Mouse (Mus musculus) lung, embryonic 16.5 days (tissue): ENCODE data around the gene 2610044O15Rik8. TPM values are rescaled to one million over a fixed set of nuclear protein-coding genes. Genes with fewer than 3 reads are reported as not detected.
A peak's percentile ranks its signal among the peaks of the same experiment; 100 is the strongest.
"Not testable (repeated sequence)": the region's sequence is repeated elsewhere in the genome, so short reads cannot be mapped to it uniquely, and the experiment has no call there.

ENCODE experiments used
- ATAC-seq: fragments of 200-750 bp; cut with Nextera tagmentation; 2 replicates; pipeline ENCODE4 v1.8.0; 2017; ENCODE audit warnings: low read depth, mild to moderate bottlenecking, moderate library complexity
- H3K27ac ChIP-seq: fragments of 300-500 bp; sonication (generic); 2 replicates; pipeline ENCODE4 v1.5.1; 2014; ENCODE audit warnings: mild to moderate bottlenecking, control low read depth, low read length
- H3K27me3 ChIP-seq: fragments of 300-500 bp; sonication (generic); 2 replicates; pipeline ENCODE4 v1.6.1; 2014; ENCODE audit warnings: low read depth, low read length, mixed read lengths; ENCODE audit not compliant: control insufficient read depth, insufficient read depth
- H3K36me3 ChIP-seq: fragments of 300-500 bp; sonication (generic); 2 replicates; pipeline ENCODE4 v1.6.1; 2014; ENCODE audit warnings: low read length; ENCODE audit not compliant: control insufficient read depth, insufficient read depth
- H3K4me1 ChIP-seq: fragments of 300-500 bp; sonication (generic); replicated peaks from 2 replicates; pipeline ENCODE4 v1.6.1; 2014; ENCODE audit warnings: low read length, mixed read lengths; ENCODE audit not compliant: control insufficient read depth, insufficient read depth
- H3K4me2 ChIP-seq: fragments of 300-500 bp; sonication (generic); 2 replicates; pipeline ENCODE4 v1.6.1; 2014; ENCODE audit warnings: low read depth, low read length, control low read depth
- H3K4me3 ChIP-seq: fragments of 300-500 bp; sonication (generic); 2 replicates; pipeline ENCODE4 v1.5.1; 2014; ENCODE audit warnings: mild to moderate bottlenecking, low read length, control low read depth
- H3K9ac ChIP-seq: fragments of 300-500 bp; sonication (generic); 2 replicates; pipeline ENCODE4 v1.6.1; 2014; ENCODE audit warnings: low read length, control low read depth
- H3K9me3 ChIP-seq: fragments of 300-500 bp; sonication (generic); 2 replicates; pipeline ENCODE4 v1.6.1; 2016; ENCODE audit warnings: low read length; ENCODE audit not compliant: control insufficient read depth
- WGBS: fragments of 180-500 bp; shearing (Covaris S2); extraction: QIAGEN DNeasy Blood & Tissue Kit; methylation state at CpG from one replicate; pipeline ENCODE4 v1.1.7; 2014; 5-methylcytosine and 5-hydroxymethylcytosine counted together
- polyA plus RNA-seq: library from polyadenylated mRNA; unstranded; fragments of >200 nt; fragmentation: Nextera tagmentation; extraction: Ambion mirVana; gene quantifications from 2 replicates; pipeline ENCODE4 v1.2.1, GENCODE M21; 2015

The 2610044O15Rik8 gene
- polyA plus RNA-seq: 23.5 and 25.3 TPM in 2 replicates

- Histone ChIP-seq H3K4me1 (peaks cover 4% of the 10 kb centered on the region; the same call in 1 of the 2 replicates), H3K36me3 (no peaks in the 10 kb centered on the region), H3K4me3 (peak within 1 kb of the TSS; percentile 74), H3K4me2 (peak within 1 kb of the TSS; percentile 65), H3K27ac (peak within 1 kb of the TSS; percentile 99), H3K9me3 (no peaks in the 10 kb centered on the region), H3K27me3 (no peaks in the 10 kb centered on the region), H3K9ac (peak within 1 kb of the TSS; percentile 82)
- 0% methylated on average over 18 of the region's 18 CpGs for WGBS
- peak; percentile 100 for ATAC-seq
Measured at GRCm38 (mm10) chr8:129234027-129234733, at the start of gene 2610044O15Rik8. TSS of gene 2610044O15Rik8 (minus strand) at chr8:129234406.

- 90% methylated on average over 1 of the region's 1 CpGs for WGBS
- peaks cover 13% of the 10 kb centered on the region for H3K9me3 ChIP-seq
- no peak overlapping the region for H3K4me2 ChIP-seq
- no peak overlapping the region for H3K9ac ChIP-seq
- no peak overlapping the region for H3K4me3 ChIP-seq
- no peak for ATAC-seq
- H3K27me3 ChIP-seq: no peaks in the 10 kb centered on the region
- 0 out of 2 replicates have a peak, but pooled peaks cover 2% of the 10 kb centered on the region for H3K4me1 ChIP-seq
- H3K36me3 ChIP-seq: peaks cover 16% of the 10 kb centered on the region
- no peak overlapping the region for H3K27ac ChIP-seq
Measured at GRCm38 (mm10) chr8:129265918-129266317, 31.7 kb upstream of the 2610044O15Rik8 start.

GRCm38 (mm10) chr8:129264296-129264695, 30.1 kb upstream of the 2610044O15Rik8 start:
- Histone ChIP-seq H3K9me3 (peaks cover 13% of the 10 kb centered on the region), H3K9ac (no peak overlapping the region), H3K36me3 (peaks cover 13% of the 10 kb centered on the region), H3K4me2 (peak overlapping the region; percentile 70), H3K27ac (no peak overlapping the region), H3K4me1 (0 out of 2 replicates have a peak, but pooled peaks cover 2% of the 10 kb centered on the region), H3K4me3 (peak overlapping the region; percentile 63), H3K27me3 (no peaks in the 10 kb centered on the region)
- 71% methylated on average over 2 of the region's 2 CpGs for WGBS
- ATAC-seq: no peak

- Histone ChIP-seq H3K27ac (0 out of 2 replicates have a peak overlapping the region, but pooled peaks have one; percentile 21), H3K4me3 (peak overlapping the region; percentile 63), H3K4me2 (peak overlapping the region; percentile 70), H3K9ac (peak overlapping the region; percentile 63)
- 2% methylated on average over 23 of the region's 24 CpGs for WGBS
- ATAC-seq: peak; percentile 97
- H3K9me3 ChIP-seq, H3K27me3 ChIP-seq, H3K4me1 ChIP-seq, H3K36me3 ChIP-seq: not testable (repeated sequence)
Measured at GRCm38 (mm10) chr8:129263211-129263927, 29.2 kb upstream of the 2610044O15Rik8 start.

- H3K4me2 ChIP-seq: peak overlapping the region; percentile 65
- no peaks in the 10 kb centered on the region for H3K27me3 ChIP-seq
- ATAC-seq: no peak
- H3K9me3 ChIP-seq: no peaks in the 10 kb centered on the region
- H3K4me3 ChIP-seq: peak overlapping the region; percentile 74
- WGBS: 1% methylated on average over 9 of the region's 9 CpGs
- peak overlapping the region; percentile 68; the same call in 1 of the 2 replicates for H3K27ac ChIP-seq
- H3K36me3 ChIP-seq: no peaks in the 10 kb centered on the region
- peaks cover 4% of the 10 kb centered on the region; the same call in 1 of the 2 replicates for H3K4me1 ChIP-seq
- peak overlapping the region; percentile 82 for H3K9ac ChIP-seq
Measured at GRCm38 (mm10) chr8:129233664-129234026, 561 bp downstream of the 2610044O15Rik8 start.

Other genes starting within 250 kb of the 2610044O15Rik8 start
- not detected in 2 replicates for gene Ccdc7a, start 168.9 kb downstream of the 2610044O15Rik8 start, polyA plus RNA-seq
- gene Ccdc7b, start 167.3 kb downstream of the 2610044O15Rik8 start, polyA plus RNA-seq: not detected in 2 replicates
- gene Gm10999, start 102.7 kb downstream of the 2610044O15Rik8 start, polyA plus RNA-seq: not detected in 2 replicates